Mouse (Mus musculus) monocyte, adult 2 months (primary cell): ENCODE data around the gene Cfap43.
A peak's percentile ranks its signal among the peaks of the same experiment; 100 is the strongest.

ENCODE experiments used
- DNase-seq, 2 experiments: peaks; one replicate each; pipeline ENCODE4 v3.0.0; 2022; ENCODE audit warnings: low spot score in 2 of 2, low read depth in 1 of 2

The Cfap43 gene

DNA sequence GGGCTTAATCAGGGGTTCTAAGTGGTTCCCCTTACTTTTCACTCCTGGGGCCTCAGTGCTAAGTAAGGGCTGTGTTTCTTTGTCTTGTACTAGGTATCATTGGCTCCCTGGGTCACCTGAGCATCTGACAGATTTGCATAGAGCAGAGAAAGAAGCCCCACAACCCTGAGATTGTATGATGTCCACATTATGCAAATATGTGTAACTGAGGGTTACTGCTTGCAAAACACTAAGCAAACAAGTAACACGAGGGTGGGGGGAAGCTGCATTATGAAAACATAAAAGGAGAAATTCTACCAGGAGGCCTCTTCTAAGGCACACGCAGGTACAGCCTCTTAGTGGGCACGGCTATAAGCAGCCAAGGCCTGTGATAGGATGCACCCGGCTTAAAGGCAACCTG, 3.8 kb downstream of the Cfap43 start:
- no peak for DNase-seq

DNA sequence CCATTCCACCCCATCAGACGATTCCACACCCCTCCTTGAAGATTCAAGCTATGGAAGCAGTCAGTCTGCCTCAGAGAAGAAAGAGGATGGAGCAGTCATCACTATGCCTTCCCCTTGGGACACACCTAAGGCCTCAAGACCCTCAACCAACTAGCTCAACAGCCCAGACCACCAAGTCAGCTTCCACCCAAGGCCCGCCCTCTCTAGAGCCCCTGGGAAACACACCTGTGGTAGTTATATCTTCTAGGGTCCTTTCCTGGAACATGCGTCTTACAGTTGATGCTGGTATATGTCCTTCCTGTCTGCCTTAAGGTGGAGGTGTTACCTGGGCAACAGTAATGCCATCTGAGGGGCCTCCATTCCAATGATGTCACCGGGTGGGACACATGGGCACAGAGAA, 4.9 kb downstream of the Cfap43 start:
- no peak for DNase-seq

DNA sequence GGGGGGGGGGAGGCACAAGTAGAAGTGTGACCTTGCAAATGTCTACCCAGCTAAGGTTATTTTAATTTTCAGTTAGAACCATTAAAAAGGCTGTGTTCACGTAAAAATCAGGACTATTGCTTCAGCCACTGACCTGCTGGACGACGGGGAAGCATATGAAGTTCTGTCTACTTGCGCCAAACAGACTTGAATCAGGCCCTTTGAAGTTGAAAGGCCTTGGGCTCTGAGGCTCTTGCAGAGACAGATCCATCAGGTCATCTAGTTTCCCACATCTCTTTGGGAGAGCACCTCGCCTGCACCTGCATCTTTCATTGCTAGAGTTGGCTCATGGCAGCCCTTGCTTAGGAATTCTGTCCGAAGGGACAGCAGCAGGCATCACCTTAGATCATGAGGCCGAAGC, 5.7 kb downstream of the Cfap43 start:
- DNase-seq, result no peak

DNA sequence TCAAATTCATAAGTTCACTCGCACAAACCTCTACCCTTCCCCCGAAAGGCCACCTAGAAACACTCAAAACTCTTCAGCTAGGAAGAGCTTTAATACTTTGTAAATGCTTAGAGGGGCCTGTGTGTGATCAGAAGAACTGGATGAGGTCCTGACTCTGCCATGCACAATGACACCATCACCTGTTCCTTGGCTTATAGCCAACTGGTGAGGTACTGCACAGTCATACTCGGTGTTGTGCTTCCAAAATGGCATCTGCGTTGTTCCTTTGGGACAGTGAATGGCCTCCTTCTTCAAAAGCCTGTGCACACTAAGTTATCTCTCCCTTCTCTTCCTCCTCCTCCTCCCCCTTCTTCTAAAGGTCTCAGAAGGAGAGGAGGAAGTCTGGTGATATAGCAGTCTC, 8.3 kb downstream of the Cfap43 start:
- DNase-seq, result no peak

DNA sequence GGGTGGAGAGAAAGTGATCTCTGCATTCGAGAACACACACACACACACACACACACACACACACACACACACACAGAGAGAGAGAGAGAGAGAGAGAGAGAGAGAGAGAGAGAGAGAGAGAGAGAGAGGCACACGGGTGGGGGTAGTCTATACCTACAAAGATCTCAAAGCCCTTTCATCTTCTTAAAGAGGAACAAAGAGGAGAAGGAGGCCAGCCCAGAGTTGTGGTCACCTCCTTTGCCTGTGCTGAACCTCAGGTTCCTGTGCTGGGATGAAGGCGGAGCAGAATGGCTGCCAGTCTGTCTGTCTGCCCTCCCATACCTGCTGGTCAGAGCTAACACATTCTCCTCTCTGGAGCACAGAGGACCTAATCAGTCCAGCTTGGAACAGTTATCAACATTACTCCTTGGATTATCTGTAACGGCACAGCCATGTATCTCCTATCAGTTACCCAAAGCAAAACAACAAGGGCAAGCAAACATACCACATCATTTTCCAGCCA, 8.9 kb downstream of the Cfap43 start:
- DNase-seq, result no peak

DNA sequence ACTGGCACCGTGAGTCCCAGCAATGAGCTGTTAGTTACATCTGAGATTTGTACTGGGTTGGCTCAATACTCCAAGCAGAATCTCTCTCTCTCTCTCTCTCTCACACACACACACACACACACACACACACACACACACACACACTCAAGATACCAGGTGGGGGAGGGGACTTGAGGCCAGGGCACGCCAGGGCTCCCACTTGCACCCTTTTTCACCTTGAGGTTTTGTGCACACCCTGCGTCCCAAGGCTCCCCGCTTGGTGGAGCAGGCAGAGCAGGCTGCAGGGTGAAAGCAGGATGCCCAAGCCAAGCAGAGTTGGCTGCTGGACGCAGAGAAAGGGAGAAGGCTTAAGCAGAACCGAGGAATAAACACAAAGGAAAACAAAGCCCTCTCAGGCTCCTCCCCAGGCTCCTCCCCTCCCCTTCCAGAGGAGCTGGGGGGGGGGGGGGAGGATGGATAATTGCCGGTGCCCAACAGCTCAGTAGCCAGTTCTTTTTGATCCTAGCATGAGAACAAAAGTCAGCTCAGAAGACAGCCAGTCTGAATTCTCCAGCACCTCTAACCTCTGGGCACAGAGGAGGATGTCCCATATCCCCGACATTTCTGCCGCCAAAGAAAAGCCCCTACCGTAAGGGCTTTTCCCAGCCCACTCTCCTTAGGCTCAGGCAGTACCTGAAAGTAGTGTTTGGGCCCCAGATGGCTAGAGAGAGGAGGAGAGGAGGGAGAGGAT, 9.5 kb downstream of the Cfap43 start:
- DNase-seq, result no peak

DNA sequence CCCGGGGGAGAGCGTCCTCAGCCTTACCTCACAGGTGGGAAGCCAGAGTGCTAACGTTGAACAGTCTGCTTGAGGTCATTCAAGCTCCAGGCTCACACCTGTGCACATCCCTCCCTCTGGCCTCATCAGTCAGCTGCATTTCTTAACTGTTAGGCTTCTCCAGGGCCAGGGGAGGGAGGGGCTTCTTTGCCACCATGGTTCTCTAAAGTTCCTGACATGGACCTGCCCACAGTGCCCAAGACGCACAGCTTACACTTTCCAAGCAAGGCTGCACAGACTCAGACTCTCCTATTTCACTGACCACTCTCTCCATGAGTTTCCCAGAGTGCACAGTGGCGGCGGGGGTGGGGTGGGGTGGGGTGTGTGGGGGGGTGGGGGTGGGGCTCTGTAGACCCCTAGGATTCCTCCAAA, 10.1 kb downstream of the Cfap43 start:
- no peak for DNase-seq

DNA sequence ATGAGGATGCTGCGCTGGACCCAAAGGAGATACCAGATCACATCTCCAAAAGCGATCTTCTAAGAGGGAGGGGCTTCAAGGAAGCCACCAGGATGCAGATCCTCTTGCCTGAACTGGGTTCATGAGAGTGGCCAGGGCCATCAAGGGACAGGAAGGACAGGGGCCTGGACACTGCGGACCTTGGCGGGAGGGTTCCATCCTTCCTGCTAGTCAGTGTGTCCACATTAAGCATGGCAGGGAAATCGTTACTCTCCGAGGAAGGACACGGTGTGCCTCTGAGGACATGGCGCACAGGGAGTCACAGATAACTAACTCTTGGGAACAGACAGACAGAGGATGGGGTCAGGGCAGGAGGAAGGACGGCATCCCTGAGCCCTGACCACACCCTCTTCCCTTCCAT, 11.5 kb downstream of the Cfap43 start:
- no peak for DNase-seq

DNA sequence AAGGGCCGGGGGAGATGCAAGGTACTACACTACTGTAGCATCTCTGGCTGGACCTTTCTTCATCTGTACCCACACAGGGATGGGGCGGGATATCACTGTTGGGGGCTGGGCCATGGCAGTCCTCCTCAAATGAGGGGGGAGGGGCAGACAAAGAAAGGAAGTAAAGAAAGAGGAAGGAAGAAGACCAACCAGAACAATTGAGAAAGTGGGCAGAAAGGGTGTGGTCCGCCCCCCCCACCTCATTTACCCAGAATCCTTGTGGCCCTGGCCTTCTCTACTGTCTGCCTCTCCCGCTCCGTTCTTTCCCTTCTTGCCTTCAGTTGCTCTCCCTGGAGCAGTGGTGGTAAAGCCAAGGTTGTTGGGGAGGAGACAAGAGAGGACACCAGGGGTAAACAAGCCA, 13.5 kb downstream of the Cfap43 start:
- DNase-seq, result no peak

DNA sequence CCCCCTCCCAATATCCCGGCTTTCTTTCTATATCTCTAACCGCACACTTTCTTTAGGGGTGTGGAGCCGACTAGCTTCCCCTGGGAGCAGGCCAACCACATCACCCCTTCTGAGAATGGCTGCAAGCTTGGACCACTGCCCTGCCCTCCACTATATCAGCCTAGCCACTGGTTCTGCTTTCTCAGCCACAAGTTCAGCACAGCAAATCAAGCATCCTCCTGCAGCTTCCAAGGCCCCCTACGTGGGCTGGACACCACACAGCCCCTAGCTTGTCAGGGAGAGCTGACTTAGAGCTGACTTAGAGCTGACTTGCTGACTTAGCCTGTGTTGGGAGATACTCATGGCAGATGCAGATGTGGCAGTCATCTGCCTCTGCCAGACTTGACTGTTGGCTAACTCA, 14.0 kb downstream of the Cfap43 start:
- no peak for DNase-seq

DNA sequence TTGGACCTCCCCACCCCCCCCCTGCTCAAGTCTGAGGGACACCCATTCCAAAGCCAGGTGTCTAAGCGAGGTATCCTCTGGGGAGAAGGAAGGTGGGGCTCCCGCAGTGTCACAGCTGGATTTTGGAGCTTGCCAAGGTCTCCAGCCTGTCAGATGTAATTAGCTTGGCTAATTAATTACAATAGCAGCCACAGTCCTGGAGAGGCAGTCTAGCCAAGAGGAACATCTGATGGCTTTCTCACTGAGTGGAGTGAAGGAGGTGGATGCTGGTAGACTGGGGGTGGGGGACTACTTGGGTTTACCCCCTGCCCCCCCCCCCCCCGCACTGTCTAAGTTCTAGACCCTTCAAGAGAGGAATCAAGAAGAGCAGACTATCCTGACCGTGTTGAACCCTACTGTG, 15.4 kb downstream of the Cfap43 start:
- DNase-seq, result no peak

DNA sequence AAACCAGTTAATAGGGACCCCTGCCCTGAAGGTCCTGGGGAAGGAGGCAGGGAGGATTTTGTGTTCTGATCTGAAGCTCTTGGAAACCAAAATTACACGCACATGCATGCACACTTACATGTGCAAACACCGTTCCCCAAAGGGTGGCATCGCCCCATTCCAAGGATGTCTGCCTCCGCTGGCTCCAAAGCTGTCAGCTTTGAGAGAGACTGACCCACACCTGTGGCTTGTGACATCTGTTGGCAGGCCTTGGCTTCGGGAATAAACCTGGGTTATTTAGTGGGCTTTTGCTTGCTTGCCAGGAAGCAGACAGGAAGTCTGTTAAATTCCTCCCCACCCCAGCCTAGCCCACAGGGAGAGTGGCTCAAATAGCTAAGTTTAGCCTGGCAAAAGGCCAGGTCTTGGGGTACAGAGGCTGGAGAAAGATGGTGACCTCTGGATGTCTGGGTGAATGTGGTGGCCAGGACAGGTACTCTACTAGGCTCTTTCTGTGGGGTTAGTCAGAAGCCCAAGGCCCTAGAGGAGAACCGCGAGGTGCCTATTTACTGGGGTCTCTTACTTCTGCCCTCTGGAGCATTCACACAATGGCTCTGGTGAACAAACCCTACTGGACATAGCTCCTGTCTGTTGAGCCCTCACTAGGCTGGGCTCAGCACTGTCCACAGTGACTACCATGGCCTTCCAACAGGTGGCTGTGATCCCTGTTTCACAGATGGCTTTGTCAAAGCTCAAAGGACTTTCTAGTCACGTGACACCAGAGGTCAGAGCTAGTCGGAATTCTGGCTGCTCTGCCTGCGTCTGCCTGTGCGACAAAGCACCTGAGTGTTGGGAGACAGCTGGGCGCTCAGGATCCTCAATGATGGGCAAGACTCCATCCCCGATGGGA, 16.5 kb downstream of the Cfap43 start:
- no peak for DNase-seq

DNA sequence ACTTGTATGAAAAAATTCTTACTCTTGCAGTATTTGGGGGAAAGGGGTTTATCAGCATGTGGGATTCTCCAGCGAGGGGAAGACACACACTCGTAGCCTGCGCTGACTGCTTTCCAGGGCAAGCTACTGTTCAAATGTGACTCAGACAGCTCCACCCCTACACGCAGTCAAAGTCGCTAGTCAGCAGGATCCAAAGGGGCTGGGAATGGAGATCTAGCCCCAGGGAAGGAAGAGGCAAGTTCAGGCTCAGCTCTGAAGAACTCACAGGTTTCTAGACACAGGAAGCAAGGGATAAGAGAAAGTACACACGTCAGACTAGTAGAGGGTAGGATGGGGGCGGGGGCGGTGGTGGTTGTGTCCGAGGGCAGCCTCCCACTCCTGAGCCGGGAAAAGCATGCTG, 18.5 kb downstream of the Cfap43 start:
- DNase-seq, result no peak

DNA sequence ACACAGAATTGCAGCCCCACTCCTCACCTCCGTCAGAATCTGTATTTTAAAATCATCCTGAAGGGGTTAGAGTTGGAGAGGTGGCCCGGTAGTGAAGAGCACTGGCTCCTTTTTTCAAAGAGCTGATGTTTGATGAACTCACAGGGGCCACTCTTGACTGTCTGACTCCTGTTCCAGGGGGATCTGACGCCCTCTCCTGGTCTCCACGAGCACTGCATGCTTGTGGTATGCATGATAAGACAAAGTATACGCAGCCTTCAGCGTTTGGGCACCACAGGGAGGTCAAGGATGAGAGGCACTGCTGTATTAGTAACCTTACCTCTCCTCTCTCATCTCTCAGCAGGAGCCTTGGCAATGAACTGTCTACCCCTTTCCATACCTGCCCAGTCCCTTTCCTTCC, 19.1 kb downstream of the Cfap43 start:
- no peak for DNase-seq

DNA sequence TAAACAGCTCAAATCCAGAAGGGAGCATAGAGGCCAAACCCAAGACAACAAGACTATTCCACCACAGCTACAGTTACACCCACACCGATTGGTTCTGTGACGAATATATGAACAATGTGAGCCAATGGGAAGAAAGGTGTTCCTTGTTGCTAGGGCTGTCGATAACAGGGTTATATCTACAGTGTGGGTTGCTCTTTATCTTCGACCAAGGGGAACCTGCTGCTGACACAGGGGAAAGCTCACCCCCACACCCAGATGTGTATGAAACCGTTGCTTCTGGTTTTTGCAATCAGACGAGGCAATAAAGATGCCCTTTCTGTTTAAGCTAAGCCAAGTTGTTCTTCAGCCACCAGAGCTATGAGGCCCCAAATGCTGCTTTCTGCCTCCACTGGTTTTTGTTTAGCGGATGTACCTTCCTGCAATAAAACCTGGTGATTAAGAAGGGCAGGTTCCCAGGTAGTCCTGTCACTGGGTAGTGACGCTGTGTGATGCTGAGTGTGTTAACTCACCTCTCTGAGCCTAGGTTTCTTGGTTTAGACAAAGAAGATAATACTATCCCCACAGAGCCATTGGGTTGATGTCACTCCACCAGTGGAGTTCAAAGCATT, 20.5 kb downstream of the Cfap43 start:
- no peak for DNase-seq

DNA sequence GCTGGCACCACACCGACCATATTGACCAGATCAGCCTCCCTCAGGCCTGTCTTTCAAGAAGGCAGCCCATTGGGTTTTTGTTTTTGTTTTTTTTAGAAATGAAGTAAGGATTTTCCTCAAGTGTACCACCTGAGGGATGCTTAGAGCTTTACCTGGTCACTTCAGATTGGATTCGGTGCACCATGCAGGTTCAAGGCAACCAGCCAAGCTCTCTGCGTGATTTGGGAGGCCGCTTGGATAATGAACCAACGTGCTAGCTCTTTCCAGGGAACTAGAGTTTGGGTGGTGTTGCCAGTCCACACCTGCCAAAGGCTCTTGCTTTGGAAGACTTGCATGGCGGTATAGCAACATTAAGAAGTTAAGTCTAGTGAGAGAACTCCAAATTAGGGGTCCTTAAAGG, 26.0 kb downstream of the Cfap43 start:
- no peak for DNase-seq

DNA sequence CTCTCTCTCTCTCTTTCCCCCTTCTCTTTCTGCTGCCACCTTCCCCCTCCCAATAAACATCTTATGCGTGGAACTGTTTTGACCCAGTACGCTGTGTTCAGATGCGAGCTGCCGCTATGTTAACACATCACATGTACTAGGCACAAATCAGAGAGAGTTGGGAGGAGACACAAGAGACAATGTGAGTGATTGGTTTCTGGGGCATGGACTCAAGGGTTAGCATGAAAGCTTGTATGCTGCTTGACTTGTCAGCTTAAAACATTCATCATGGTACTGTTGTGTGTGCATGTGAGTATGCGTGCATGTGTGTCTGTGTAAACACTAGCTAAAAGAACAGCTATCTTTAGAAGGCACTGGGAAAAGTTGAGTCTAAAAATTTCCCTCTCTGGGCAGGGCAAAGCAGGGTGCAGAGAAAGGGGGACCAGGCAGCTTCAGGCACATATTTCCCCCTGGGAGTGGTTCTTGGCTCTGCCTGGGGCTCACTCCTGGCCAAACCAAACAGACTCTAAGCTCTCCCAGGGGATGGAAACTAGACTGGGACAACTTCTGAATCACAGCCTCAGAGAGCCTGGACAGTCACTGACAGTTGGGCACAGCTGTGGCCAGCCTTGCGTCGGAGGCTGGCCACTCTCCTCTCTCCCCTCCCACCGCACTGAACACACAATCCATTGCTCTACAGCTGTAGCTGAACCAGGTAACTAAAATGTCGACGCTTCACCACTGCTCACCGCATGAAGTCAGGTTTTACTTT, 27.4 kb downstream of the Cfap43 start:
- no peak for DNase-seq

DNA sequence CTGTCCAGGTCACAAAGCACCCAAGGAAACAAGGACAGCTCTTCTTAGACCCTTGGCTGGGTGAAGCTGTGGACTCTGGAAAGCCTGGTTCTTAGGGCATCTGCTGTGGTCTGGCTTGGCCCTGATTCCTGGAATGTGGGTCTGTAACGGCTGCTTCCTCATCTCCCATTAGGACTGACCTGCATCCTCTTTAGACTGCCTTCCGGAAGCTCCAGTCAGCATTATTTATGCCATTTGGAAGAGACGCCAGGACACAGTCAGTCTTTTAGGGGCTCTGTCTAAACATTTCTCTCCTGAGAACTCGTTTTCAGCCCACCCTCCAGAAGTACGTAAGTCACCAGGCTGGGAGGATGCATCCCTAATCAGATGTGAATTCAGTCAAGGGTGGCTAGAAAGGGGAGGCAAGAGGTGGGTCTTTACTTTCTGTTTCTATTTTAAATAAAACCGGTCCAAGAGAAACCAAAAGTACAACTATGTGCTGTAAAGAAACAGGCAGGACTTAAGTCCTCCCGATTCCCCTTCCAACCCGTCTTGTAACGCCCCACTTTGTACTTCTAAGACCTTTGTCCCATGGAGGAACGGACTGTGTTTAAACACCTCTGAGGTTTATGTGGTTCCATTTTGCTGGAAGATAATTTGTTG, 28.5 kb downstream of the Cfap43 start:
- DNase-seq, result no peak

DNA sequence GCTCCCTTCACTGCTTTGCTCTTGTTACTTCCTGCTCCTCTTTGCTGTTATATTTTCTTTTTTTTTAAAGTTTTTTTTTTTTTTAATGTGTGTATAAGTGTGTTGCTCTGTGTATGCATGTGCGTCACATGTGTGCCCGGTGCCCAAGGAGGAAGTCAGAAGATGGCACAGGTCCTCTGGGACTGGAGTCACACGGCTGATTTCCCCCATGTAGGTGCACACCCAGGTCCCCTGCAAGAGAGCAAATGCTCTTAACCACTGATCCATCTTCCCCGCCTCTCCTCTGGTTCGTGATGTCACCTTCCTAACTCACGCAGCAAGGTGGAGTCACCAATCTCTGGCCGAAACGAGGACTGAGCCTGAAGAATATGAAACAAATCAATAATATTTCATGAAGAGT, 31.1 kb downstream of the Cfap43 start:
- no peak for DNase-seq

DNA sequence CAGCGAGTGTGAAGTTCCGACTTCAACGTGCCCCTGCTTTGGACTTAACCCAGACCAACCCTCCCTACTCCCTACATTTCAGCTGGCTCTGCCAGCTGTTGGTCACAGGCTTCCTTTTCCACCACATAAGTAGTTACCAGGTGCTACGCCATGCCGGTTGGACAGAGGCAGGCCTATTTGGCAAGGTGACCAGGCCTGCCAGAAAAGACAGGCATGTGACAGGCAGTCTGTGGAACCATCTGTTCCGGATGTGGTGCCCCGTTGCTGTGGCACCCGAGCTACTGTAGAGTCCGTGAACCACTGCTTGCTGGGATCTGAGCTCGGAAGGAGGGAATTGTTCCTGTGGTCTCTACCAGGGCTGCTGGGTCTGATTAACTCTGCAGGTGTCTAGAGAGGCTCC, 31.7 kb downstream of the Cfap43 start:
- peak in 1 of 2 experiments; percentile 12 for DNase-seq

DNA sequence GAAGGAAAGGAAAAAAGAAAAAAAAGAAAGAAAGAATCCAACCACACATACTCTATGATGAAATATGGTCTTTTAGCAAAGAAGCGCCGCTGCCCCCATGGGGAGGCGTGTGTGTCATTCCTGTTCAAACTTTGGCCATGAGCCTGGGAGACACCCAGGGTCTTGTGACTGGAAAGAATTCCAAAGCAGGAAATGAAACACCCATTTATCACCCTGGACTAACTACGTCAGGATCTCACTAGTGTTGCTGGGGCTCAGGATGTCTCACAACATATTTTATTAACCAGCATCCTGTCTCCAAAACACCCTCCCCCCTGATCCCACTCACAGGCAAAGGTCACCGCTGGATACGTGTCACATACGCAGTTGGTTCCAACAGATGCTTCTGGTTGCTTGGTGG, 32.5 kb downstream of the Cfap43 start:
- DNase-seq, result no peak
